Mouse (Mus musculus) midbrain, embryonic 10.5 days (tissue): Measurements from ENCODE around the gene Tas2r126. TPM values are rescaled to one million over a fixed set of nuclear protein-coding genes. Genes with fewer than 3 reads are reported as not detected.

Experiments used
- DNase-seq: peaks from one replicate; pipeline ENCODE4 v3.0.0-alpha.2; 2017; ENCODE audit warnings: low spot score
- H3K27ac ChIP-seq: fragments of 300-500 bp; sonication (generic); replicated peaks from 2 replicates; pipeline ENCODE4 v1.5.1; 2016; ENCODE audit warnings: mild to moderate bottlenecking
- H3K27me3 ChIP-seq: fragments of 300-500 bp; sonication (generic); 2 replicates; pipeline ENCODE4 v1.6.1; 2016; ENCODE audit warnings: low read depth, mild to moderate bottlenecking; ENCODE audit not compliant: poor library complexity, severe bottlenecking
- H3K36me3 ChIP-seq: fragments of 300-500 bp; sonication (generic); 2 replicates; pipeline ENCODE4 v1.6.1; 2016; ENCODE audit warnings: mild to moderate bottlenecking, moderate library complexity
- H3K4me1 ChIP-seq: fragments of 300-500 bp; sonication (generic); 2 replicates; pipeline ENCODE4 v1.6.1; 2016
- H3K4me3 ChIP-seq: fragments of 300-500 bp; sonication (generic); 2 replicates; pipeline ENCODE4 v1.5.1; 2016; ENCODE audit warnings: mild to moderate bottlenecking, moderate library complexity
- H3K9me3 ChIP-seq: fragments of 300-500 bp; sonication (generic); replicated peaks from 2 replicates; pipeline ENCODE4 v1.6.1; 2016; ENCODE audit warnings: mild to moderate bottlenecking
- WGBS: fragments of 180-500 bp; shearing (Covaris S2); methylation state at CpG from one replicate; pipeline ENCODE4 v1.1.7; 2016; 5-methylcytosine and 5-hydroxymethylcytosine counted together
- polyA plus RNA-seq: library from polyadenylated mRNA; unstranded; fragments of >200 nt; fragmentation: Nextera tagmentation; extraction: Ambion mirVana; gene quantifications from 2 replicates; pipeline ENCODE4 v1.2.1, GENCODE M21; 2016

Gene Tas2r126
- not detected in 2 replicates for polyA plus RNA-seq

- Histone ChIP-seq H3K9me3 (no peaks in the 10 kb centered on the region), H3K27me3 (no peaks in the 10 kb centered on the region), H3K27ac (no peak within 1 kb of the TSS), H3K4me1 (no peaks in the 10 kb centered on the region), H3K36me3 (no peaks in the 10 kb centered on the region), H3K4me3 (no peak within 1 kb of the TSS)
- 94% methylated on average over 6 of the region's 6 CpGs for WGBS
- DNase-seq, result no peak
These were observed at the start of gene Tas2r126 for GRCm38 (mm10) chr6:42434446-42434845. Gene Tas2r126, plus strand, starts transcription at chr6:42434535.

GRCm38 (mm10) chr6:42385635-42386034 lies 48.7 kb upstream of the Tas2r126 start:
- H3K9me3 ChIP-seq, result no peaks in the 10 kb centered on the region
- no peaks in the 10 kb centered on the region for H3K27me3 ChIP-seq
- peaks cover 13% of the 10 kb centered on the region for H3K4me1 ChIP-seq
- H3K27ac ChIP-seq, result no peak overlapping the region
- DNase-seq, result no peak
- H3K4me3 ChIP-seq, result no peak overlapping the region
- no peaks in the 10 kb centered on the region for H3K36me3 ChIP-seq
- WGBS, result 90% methylated on average over 4 of the region's 4 CpGs

- WGBS, result 53% methylated on average over 2 of the region's 2 CpGs
- Histone ChIP-seq H3K36me3 (no peaks in the 10 kb centered on the region), H3K4me1 (no peaks in the 10 kb centered on the region), H3K4me3 (no peak overlapping the region), H3K9me3 (no peaks in the 10 kb centered on the region), H3K27me3 (no peaks in the 10 kb centered on the region), H3K27ac (no peak overlapping the region)
- DNase-seq, result no peak
These were observed 42.5 kb upstream of the Tas2r126 start for GRCm38 (mm10) chr6:42391796-42392330.

GRCm38 (mm10) chr6:42395960-42396809 lies 38.1 kb upstream of the Tas2r126 start:
- 83% methylated on average over 9 of the region's 9 CpGs for WGBS
- H3K36me3 ChIP-seq, result no peaks in the 10 kb centered on the region
- no peak overlapping the region for H3K27ac ChIP-seq
- H3K27me3 ChIP-seq, result no peaks in the 10 kb centered on the region
- H3K9me3 ChIP-seq, result no peaks in the 10 kb centered on the region
- no peaks in the 10 kb centered on the region for H3K4me1 ChIP-seq
- no peak for DNase-seq
- H3K4me3 ChIP-seq, result no peak overlapping the region

GRCm38 (mm10) chr6:42397041-42397657 lies 37.2 kb upstream of the Tas2r126 start:
- DNase-seq, result no peak
- no peaks in the 10 kb centered on the region for H3K36me3 ChIP-seq
- H3K27ac ChIP-seq, result no peak overlapping the region
- H3K4me1 ChIP-seq, result no peaks in the 10 kb centered on the region
- WGBS, result 84% methylated on average over 3 of the region's 3 CpGs
- H3K27me3 ChIP-seq, result no peaks in the 10 kb centered on the region
- no peaks in the 10 kb centered on the region for H3K9me3 ChIP-seq
- H3K4me3 ChIP-seq, result no peak overlapping the region

GRCm38 (mm10) chr6:42398285-42398684 lies 36.0 kb upstream of the Tas2r126 start:
- H3K27ac ChIP-seq, result no peak overlapping the region
- H3K9me3 ChIP-seq, result no peaks in the 10 kb centered on the region
- H3K4me3 ChIP-seq, result no peak overlapping the region
- no peaks in the 10 kb centered on the region for H3K27me3 ChIP-seq
- H3K36me3 ChIP-seq, result no peaks in the 10 kb centered on the region
- DNase-seq, result no peak
- H3K4me1 ChIP-seq, result no peaks in the 10 kb centered on the region
- 83% methylated on average over 3 of the region's 3 CpGs for WGBS

GRCm38 (mm10) chr6:42398998-42399397 lies 35.3 kb upstream of the Tas2r126 start:
- no peak overlapping the region for H3K27ac ChIP-seq
- no peaks in the 10 kb centered on the region for H3K4me1 ChIP-seq
- no peak overlapping the region for H3K4me3 ChIP-seq
- no peaks in the 10 kb centered on the region for H3K36me3 ChIP-seq
- H3K27me3 ChIP-seq, result no peaks in the 10 kb centered on the region
- 95% methylated on average over 1 of the region's 1 CpGs for WGBS
- no peaks in the 10 kb centered on the region for H3K9me3 ChIP-seq
- DNase-seq, result no peak

GRCm38 (mm10) chr6:42399938-42400337 lies 34.4 kb upstream of the Tas2r126 start, which contains the start of gene Tas2r143:
Gene Tas2r143, plus strand, starts transcription at chr6:42400238.
- DNase-seq, result no peak
- Histone ChIP-seq H3K4me3 (no peak within 1 kb of the TSS), H3K9me3 (no peaks in the 10 kb centered on the region), H3K36me3 (no peaks in the 10 kb centered on the region), H3K27ac (no peak within 1 kb of the TSS), H3K4me1 (no peaks in the 10 kb centered on the region), H3K27me3 (no peaks in the 10 kb centered on the region)
- WGBS, result 79% methylated on average over 1 of the region's 1 CpGs

GRCm38 (mm10) chr6:42405134-42405533 lies 29.2 kb upstream of the Tas2r126 start, which contains the start of gene Tas2r135:
Gene Tas2r135, plus strand, starts transcription at chr6:42405434.
- H3K9me3 ChIP-seq, result no peaks in the 10 kb centered on the region
- no peaks in the 10 kb centered on the region for H3K36me3 ChIP-seq
- H3K27ac ChIP-seq, result no peak within 1 kb of the TSS
- H3K4me1 ChIP-seq, result no peaks in the 10 kb centered on the region
- no peaks in the 10 kb centered on the region for H3K27me3 ChIP-seq
- 93% methylated on average over 2 of the region's 2 CpGs for WGBS
- DNase-seq, result no peak
- H3K4me3 ChIP-seq, result no peak within 1 kb of the TSS

- no peaks in the 10 kb centered on the region for H3K4me1 ChIP-seq
- DNase-seq, result no peak
- no peak overlapping the region for H3K27ac ChIP-seq
- WGBS, result 91% methylated on average over 2 of the region's 2 CpGs
- H3K9me3 ChIP-seq, result no peaks in the 10 kb centered on the region
- H3K4me3 ChIP-seq, result no peak overlapping the region
- H3K36me3 ChIP-seq, result no peaks in the 10 kb centered on the region
- H3K27me3 ChIP-seq, result no peaks in the 10 kb centered on the region
These were observed 14.9 kb upstream of the Tas2r126 start for GRCm38 (mm10) chr6:42419443-42419842.

- no peaks in the 10 kb centered on the region for H3K4me1 ChIP-seq
- WGBS, result 74% methylated on average over 2 of the region's 2 CpGs
- no peaks in the 10 kb centered on the region for H3K9me3 ChIP-seq
- H3K4me3 ChIP-seq, result no peak overlapping the region
- no peaks in the 10 kb centered on the region for H3K27me3 ChIP-seq
- H3K27ac ChIP-seq, result no peak overlapping the region
- DNase-seq, result no peak
- H3K36me3 ChIP-seq, result no peaks in the 10 kb centered on the region
These were observed 12.9 kb upstream of the Tas2r126 start for GRCm38 (mm10) chr6:42421439-42421838.

GRCm38 (mm10) chr6:42424472-42424871 lies 9.9 kb upstream of the Tas2r126 start:
- no peak for DNase-seq
- WGBS, result 95% methylated on average over 3 of the region's 3 CpGs
- H3K27me3 ChIP-seq, result no peaks in the 10 kb centered on the region
- no peak overlapping the region for H3K4me3 ChIP-seq
- H3K36me3 ChIP-seq, result no peaks in the 10 kb centered on the region
- no peaks in the 10 kb centered on the region for H3K4me1 ChIP-seq
- no peaks in the 10 kb centered on the region for H3K9me3 ChIP-seq
- H3K27ac ChIP-seq, result no peak overlapping the region

- Histone ChIP-seq H3K9me3 (no peaks in the 10 kb centered on the region), H3K27me3 (no peaks in the 10 kb centered on the region), H3K4me3 (no peak overlapping the region), H3K27ac (no peak overlapping the region), H3K36me3 (no peaks in the 10 kb centered on the region), H3K4me1 (no peaks in the 10 kb centered on the region)
- WGBS, result 88% methylated on average over 4 of the region's 4 CpGs
- DNase-seq, result no peak
These were observed 8.0 kb upstream of the Tas2r126 start for GRCm38 (mm10) chr6:42426337-42426736.
